Mouse (Mus musculus) ES-E14 (cell line): ENCODE measurements around the gene Gm20441. TPM values are rescaled to one million over a fixed set of nuclear protein-coding genes. Genes with fewer than 3 reads are reported as not detected.

ENCODE experiments used
- DNase-seq: peaks from one replicate; pipeline ENCODE4 v3.0.0-alpha.2; 2013; ENCODE audit warnings: low read depth, low spot score
- H3K27ac ChIP-seq: 2 replicates; pipeline ENCODE4 v1.5.1; 2012; ENCODE audit warnings: low read depth, mild to moderate bottlenecking, low read length, moderate library complexity, mixed read lengths; ENCODE audit not compliant: poor library complexity, insufficient read depth, severe bottlenecking
- H3K36me3 ChIP-seq: 2 replicates; pipeline ENCODE4 v1.6.1; 2012; ENCODE audit warnings: mild to moderate bottlenecking, low read length, moderate library complexity, mixed read lengths; ENCODE audit not compliant: control insufficient read depth, poor library complexity, insufficient read depth, severe bottlenecking
- H3K4me1 ChIP-seq, 2 experiments: fragments of 150-350 bp in 1 of 2; sonication (generic) in 1 of 2; 2 replicates each; pipeline ENCODE4 v1.6.1; 2012; ENCODE audit warnings: low read length in 2 of 2, mild to moderate bottlenecking in 1 of 2, mixed read lengths in 1 of 2; ENCODE audit not compliant: control insufficient read depth in 2 of 2, insufficient read depth in 2 of 2, poor library complexity in 1 of 2
- H3K4me3 ChIP-seq, 2 experiments: fragments of 150-350 bp in 1 of 2; sonication (generic) in 1 of 2; 2 replicates each; pipeline ENCODE4 v1.5.1; 2012; ENCODE audit warnings: low read length in 2 of 2, low read depth in 1 of 2, mild to moderate bottlenecking in 1 of 2, mixed read lengths in 1 of 2; ENCODE audit not compliant: insufficient read depth in 1 of 2, poor library complexity in 1 of 2, severe bottlenecking in 1 of 2
- H3K9ac ChIP-seq: 2 replicates; pipeline ENCODE4 v1.6.1; 2012; ENCODE audit warnings: low read depth, mild to moderate bottlenecking, low read length, mixed read lengths; ENCODE audit not compliant: poor library complexity, insufficient read depth, severe bottlenecking
- H3K9me3 ChIP-seq: fragments of 150-350 bp; sonication (generic); 2 replicates; pipeline ENCODE4 v1.6.1; 2012; ENCODE audit warnings: low read depth, mild to moderate bottlenecking, low read length; ENCODE audit not compliant: control insufficient read depth, insufficient read depth
- CHD2 ChIP-seq: IDR thresholded peaks from 2 replicates; pipeline ENCODE4 v1.6.1; 2014; ENCODE audit warnings: mild to moderate bottlenecking, low read depth, low read length, inconsistent platforms
- HCFC1 ChIP-seq: IDR thresholded peaks from 2 replicates; pipeline ENCODE4 v1.6.1; 2012; ENCODE audit warnings: low read length, inconsistent platforms, borderline replicate concordance; ENCODE audit not compliant: insufficient read depth
- MAFK ChIP-seq: IDR thresholded peaks from 2 replicates; pipeline ENCODE4 v1.6.1; 2014; ENCODE audit warnings: mild to moderate bottlenecking, low read depth, low read length, inconsistent platforms; ENCODE audit not compliant: insufficient read depth
- ZC3H11A ChIP-seq: IDR thresholded peaks from 2 replicates; pipeline ENCODE4 v1.6.1; 2012; ENCODE audit warnings: low read depth, mild to moderate bottlenecking, inconsistent platforms, low read length, borderline replicate concordance
- ZNF384 ChIP-seq: IDR thresholded peaks from 2 replicates; pipeline ENCODE4 v1.6.1; 2012; ENCODE audit warnings: low read depth, low read length, inconsistent platforms
- in situ Hi-C, 2 experiments: fragments of 600-800 bp; cut with MboI; formaldehyde crosslinking; loops; one replicate each; pipeline ENCODE4 v1.15.1; 2025; ENCODE audit warnings: low sequenced_read_pairs in 2 of 2, inconsistent platforms in 1 of 2; ENCODE audit not compliant: unreplicated experiment in 2 of 2
- total RNA-seq: library from RNA; depleted of rRNA; stranded (reverse); fragments of 300-350 nt; gene quantifications from 2 replicates; pipeline ENCODE4 v1.2.3, GENCODE M21; 2012

Gene Gm20441
- total RNA-seq, 1 experiment: not detected

GRCm38 (mm10) chr10:75763682-75764518, 16.9 kb downstream of the Gm20441 start, which contains the start of gene Cabin1:
Gene Cabin1, minus strand, starts transcription at chr10:75764341.
- Histone ChIP-seq H3K27ac (peak within 1 kb of the TSS; percentile 75), H3K36me3 (peaks cover 6% of the 10 kb centered on the region), H3K9ac (peak within 1 kb of the TSS; percentile 98), H3K9me3 (no peaks in the 10 kb centered on the region), H3K4me3 (peak within 1 kb of the TSS; percentile 83 to 99), H3K4me1 (peaks cover 0 to 3% of the 10 kb centered on the region in 2 experiments; a peak in 1 of 4 replicates)
- in situ Hi-C loops: no loop called here
- peak; percentile 88 for TF ChIP-seq CHD2
- no peak for TF ChIP-seq ZNF384
- TF ChIP-seq MAFK: no peak
- TF ChIP-seq HCFC1: peak; percentile 63
- no peak for TF ChIP-seq ZC3H11A
- DNase-seq: peak; percentile 96

GRCm38 (mm10) chr10:75762413-75762812, 18.3 kb downstream of the Gm20441 start:
- TF ChIP-seq HCFC1 (no peak), MAFK (no peak), CHD2 (no peak)
- H3K9ac ChIP-seq: no peak overlapping the region
- H3K4me3 ChIP-seq: no peak overlapping the region
- DNase-seq: no peak
- H3K9me3 ChIP-seq: no peaks in the 10 kb centered on the region
- peaks cover 9% of the 10 kb centered on the region for H3K36me3 ChIP-seq
- in situ Hi-C loops: no loop called here
- H3K27ac ChIP-seq: no peak overlapping the region
- H3K4me1 ChIP-seq: 0 out of 4 replicates have a peak, but pooled peaks cover 0 to 1% of the 10 kb centered on the region in 2 experiments

GRCm38 (mm10) chr10:75760311-75760710, 20.4 kb downstream of the Gm20441 start:
- Histone ChIP-seq H3K4me1 (0 out of 4 replicates have a peak, but pooled peaks cover 0 to 1% of the 10 kb centered on the region in 2 experiments), H3K4me3 (no peak overlapping the region), H3K9ac (no peak overlapping the region), H3K36me3 (peaks cover 13% of the 10 kb centered on the region), H3K27ac (no peak overlapping the region), H3K9me3 (no peaks in the 10 kb centered on the region)
- DNase-seq: no peak
- TF ChIP-seq HCFC1: no peak
- no peak for TF ChIP-seq CHD2
- no peak for TF ChIP-seq ZNF384
- TF ChIP-seq MAFK: no peak
- no peak for TF ChIP-seq ZC3H11A
- in situ Hi-C loops: no loop called here

GRCm38 (mm10) chr10:75756719-75757118, 24.0 kb downstream of the Gm20441 start:
- no peak overlapping the region for H3K9ac ChIP-seq
- DNase-seq: no peak
- H3K4me1 ChIP-seq: no peaks in the 10 kb centered on the region
- no peak overlapping the region for H3K4me3 ChIP-seq
- H3K9me3 ChIP-seq: no peaks in the 10 kb centered on the region
- in situ Hi-C loops: loop anchor here in 1 of 2 experiments (5.0 kb wide), 1 partner anchor 101 kb away; no protein-coding TSS in a partner anchor
- peaks cover 32% of the 10 kb centered on the region for H3K36me3 ChIP-seq
- H3K27ac ChIP-seq: no peak overlapping the region
- no peak for TF ChIP-seq MAFK
- TF ChIP-seq ZNF384: no peak
- TF ChIP-seq CHD2: no peak
- no peak for TF ChIP-seq ZC3H11A
- TF ChIP-seq HCFC1: no peak
